Mouse (Mus musculus): ENCODE data around the gene Carm1. TPM values are rescaled to one million over a fixed set of nuclear protein-coding genes. Genes with fewer than 3 reads are reported as not detected.
A peak's percentile ranks its signal among the peaks of the same experiment; 100 is the strongest.

Gene Carm1
- polyA plus RNA-seq, 1 experiment from 2014 or later, result 71.9 TPM

- DNase-seq (ENCODE audit: low spot score), result peak; percentile 100
- no peaks in the 10 kb centered on the region for H3K27me3 ChIP-seq (ENCODE audit: insufficient read depth, poor library complexity, severe bottlenecking)
- WGBS, result under 1% methylated on average over 67 of the region's 67 CpGs
- H3K9me3 ChIP-seq, result no peaks in the 10 kb centered on the region
- H3K4me3 ChIP-seq, result peak overlapping the region; percentile 88
- peaks cover 15% of the 10 kb centered on the region for H3K36me3 ChIP-seq
- H3K4me1 ChIP-seq (replicated peaks), result peaks cover 31% of the 10 kb centered on the region
- H3K27ac ChIP-seq, result peak overlapping the region; percentile 99
Observed at GRCm38 (mm10) chr9:21545916-21546788, 542 bp upstream of the Carm1 start.

DNA sequence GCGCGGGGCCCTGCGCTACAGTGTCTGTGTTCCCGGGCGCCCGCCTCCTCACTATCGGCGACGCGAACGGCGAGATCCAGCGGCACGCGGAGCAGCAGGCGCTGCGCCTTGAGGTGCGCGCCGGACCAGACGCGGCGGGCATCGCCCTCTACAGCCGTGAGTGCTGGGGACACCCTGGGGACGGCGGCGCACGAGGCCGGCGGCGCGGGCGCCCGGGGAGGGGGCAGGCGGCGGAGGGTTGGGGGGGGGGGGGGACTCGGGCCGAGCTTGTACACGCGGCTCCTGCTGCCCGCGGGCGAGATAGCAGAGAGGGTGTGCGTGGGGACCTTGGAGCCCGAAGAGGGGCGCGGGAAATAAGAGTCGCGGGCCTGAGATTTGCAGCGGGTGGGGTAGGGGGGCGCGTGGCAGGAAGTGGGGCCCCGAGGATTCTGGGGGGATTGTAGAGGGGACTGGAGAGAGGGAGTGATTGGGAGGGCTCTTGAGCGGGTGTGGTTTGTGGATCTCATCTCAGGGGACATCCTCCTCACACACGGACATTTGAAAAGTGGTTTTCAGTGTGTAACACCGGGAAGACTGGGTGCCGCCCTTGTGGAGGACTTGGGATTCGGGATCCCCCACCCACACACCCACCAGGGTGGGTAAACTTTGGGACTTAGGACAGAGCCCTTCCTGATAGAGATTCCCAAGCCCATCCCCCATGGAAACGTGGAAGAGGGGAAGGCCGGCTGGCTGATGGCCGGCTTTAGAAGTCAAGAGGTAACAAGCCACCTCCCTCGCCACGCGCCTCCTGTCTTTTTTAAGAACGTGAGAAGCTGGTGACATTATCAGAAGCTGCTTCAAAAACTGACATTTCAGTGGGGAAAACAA lies 614 bp downstream of the Carm1 start:
- peak; percentile 61 for DNase-seq (ENCODE audit: low spot score)
- Histone ChIP-seq H3K4me3 (peak overlapping the region; percentile 88), H3K9me3 (no peaks in the 10 kb centered on the region), H3K27ac (peak overlapping the region; percentile 99), H3K27me3 (ENCODE audit: insufficient read depth, poor library complexity, severe bottlenecking) (no peaks in the 10 kb centered on the region), H3K36me3 (peaks cover 25% of the 10 kb centered on the region), H3K4me1 (replicated peaks) (peaks cover 31% of the 10 kb centered on the region)
- WGBS, result under 1% methylated on average over 64 of the region's 66 CpGs

GRCm38 (mm10) chr9:21551049-21551448 lies 4.4 kb downstream of the Carm1 start:
- DNase-seq (ENCODE audit: low spot score), result no peak

DNA sequence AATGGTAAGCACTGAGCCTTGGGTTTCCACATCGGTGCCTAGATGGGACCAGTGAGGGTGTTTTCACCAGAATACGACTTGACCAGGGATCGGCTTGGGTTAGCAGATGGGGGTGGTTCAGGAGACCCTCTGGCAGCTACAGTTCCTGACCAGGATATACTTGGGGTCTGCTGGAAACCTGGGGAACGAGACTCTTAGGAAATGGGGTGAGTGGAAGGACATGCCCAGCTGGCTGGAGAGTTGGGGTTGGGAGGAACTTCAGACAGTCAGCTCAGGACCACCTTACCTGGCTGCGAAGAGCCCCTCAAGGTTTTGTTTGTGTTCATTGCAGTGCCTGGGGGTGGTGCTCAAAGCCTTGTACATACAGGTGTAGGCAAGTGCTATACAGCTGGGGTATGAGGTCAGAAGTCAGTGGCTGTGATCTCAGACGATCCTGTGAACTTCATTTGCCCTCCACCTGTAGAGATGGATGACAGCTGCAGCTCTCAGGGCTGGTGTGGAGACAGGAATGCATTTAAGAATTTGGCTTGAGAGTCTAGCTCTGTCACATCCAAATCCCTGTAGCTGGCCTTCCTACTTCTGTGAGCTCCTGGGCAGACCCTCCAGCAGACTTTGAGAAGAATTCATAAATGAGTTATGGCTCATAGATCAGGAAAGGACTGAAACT lies 7.0 kb downstream of the Carm1 start:
- H3K27ac ChIP-seq, result no peak overlapping the region
- H3K36me3 ChIP-seq, result peaks cover 78% of the 10 kb centered on the region
- WGBS, result 92% methylated on average over 6 of the region's 6 CpGs
- H3K4me3 ChIP-seq, result no peak overlapping the region
- no peaks in the 10 kb centered on the region for H3K27me3 ChIP-seq (ENCODE audit: insufficient read depth, poor library complexity, severe bottlenecking)
- H3K4me1 ChIP-seq (replicated peaks), result peaks cover 15% of the 10 kb centered on the region
- no peaks in the 10 kb centered on the region for H3K9me3 ChIP-seq
- DNase-seq (ENCODE audit: low spot score), result no peak

More at GRCm38 (mm10) chr9:21551049-21551448, 4.4 kb downstream of the Carm1 start:
- no peaks in the 10 kb centered on the region for H3K27me3 ChIP-seq (ENCODE audit: insufficient read depth, poor library complexity, severe bottlenecking)
- no peak overlapping the region for H3K4me3 ChIP-seq
- peaks cover 16% of the 10 kb centered on the region for H3K4me1 ChIP-seq (replicated peaks)
- H3K27ac ChIP-seq, result no peak overlapping the region
- H3K36me3 ChIP-seq, result peaks cover 54% of the 10 kb centered on the region
- H3K9me3 ChIP-seq, result no peaks in the 10 kb centered on the region
- 95% methylated on average over 2 of the region's 2 CpGs for WGBS

- WGBS, result 91% methylated on average over 6 of the region's 6 CpGs
- H3K9me3 ChIP-seq, result no peaks in the 10 kb centered on the region
- peaks cover 83% of the 10 kb centered on the region for H3K36me3 ChIP-seq
- H3K27me3 ChIP-seq (ENCODE audit: insufficient read depth, poor library complexity, severe bottlenecking), result no peaks in the 10 kb centered on the region
- H3K27ac ChIP-seq, result no peak overlapping the region
- no peak for DNase-seq (ENCODE audit: low spot score)
- no peak overlapping the region for H3K4me3 ChIP-seq
- peaks cover 10% of the 10 kb centered on the region; the same call in 1 of the 2 replicates for H3K4me1 ChIP-seq (replicated peaks)
Observed at GRCm38 (mm10) chr9:21555198-21555742, 8.6 kb downstream of the Carm1 start.

GRCm38 (mm10) chr9:21556996-21557395 lies 10.3 kb downstream of the Carm1 start:
- H3K4me3 ChIP-seq, result no peak overlapping the region
- no peak for DNase-seq (ENCODE audit: low spot score)
- H3K36me3 ChIP-seq, result peaks cover 85% of the 10 kb centered on the region
- 94% methylated on average over 2 of the region's 2 CpGs for WGBS
- H3K27me3 ChIP-seq (ENCODE audit: insufficient read depth, poor library complexity, severe bottlenecking), result no peaks in the 10 kb centered on the region
- no peaks in the 10 kb centered on the region for H3K9me3 ChIP-seq
- H3K4me1 ChIP-seq (replicated peaks), result peaks cover 10% of the 10 kb centered on the region; the same call in 1 of the 2 replicates
- H3K27ac ChIP-seq, result no peak overlapping the region

DNA sequence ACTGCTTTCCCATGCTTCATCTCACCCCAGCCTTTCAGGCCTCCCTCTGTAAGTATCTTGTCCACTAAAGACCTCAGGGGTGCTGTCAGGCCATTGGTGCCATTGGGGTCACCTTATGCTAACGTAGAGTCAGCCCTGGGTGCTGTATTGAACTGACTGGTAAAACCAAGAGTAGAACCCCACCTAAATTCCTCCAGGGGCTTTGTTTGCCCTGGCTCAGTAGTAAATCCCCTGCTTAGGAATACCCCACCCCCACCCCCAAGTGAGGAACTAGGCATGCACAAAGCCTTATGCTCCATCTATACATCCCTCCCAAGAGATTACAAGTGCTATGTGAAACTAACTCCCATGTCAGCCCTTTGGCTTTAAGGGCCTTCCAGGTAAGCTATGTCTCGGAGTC lies 10.9 kb downstream of the Carm1 start:
- Histone ChIP-seq H3K9me3 (no peaks in the 10 kb centered on the region), H3K36me3 (peaks cover 85% of the 10 kb centered on the region), H3K27ac (no peak overlapping the region), H3K4me1 (replicated peaks) (peaks cover 10% of the 10 kb centered on the region; the same call in 1 of the 2 replicates), H3K27me3 (ENCODE audit: insufficient read depth, poor library complexity, severe bottlenecking) (no peaks in the 10 kb centered on the region), H3K4me3 (no peak overlapping the region)
- no peak for DNase-seq (ENCODE audit: low spot score)
- WGBS, result 95% methylated on average over 2 of the region's 2 CpGs

DNA sequence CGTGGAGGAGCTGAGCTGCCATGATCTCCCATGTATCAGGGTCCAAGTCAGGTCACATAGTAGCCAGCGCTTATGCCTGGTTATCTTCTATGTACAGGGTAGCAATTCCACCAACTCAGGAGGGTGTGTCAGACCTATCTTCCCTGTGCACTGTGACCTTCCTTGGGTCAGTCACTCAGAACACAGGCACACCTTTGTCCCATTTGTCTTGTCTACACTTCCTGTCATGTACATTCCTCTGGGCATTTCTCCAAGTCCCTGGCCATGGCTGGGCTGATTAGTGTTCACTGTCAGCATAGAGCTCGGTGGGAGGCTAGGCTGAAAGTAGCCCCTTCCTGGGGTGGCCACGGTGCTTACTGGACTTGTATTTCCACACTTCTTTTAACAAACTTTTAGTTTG lies 11.7 kb downstream of the Carm1 start:
- H3K27me3 ChIP-seq (ENCODE audit: insufficient read depth, poor library complexity, severe bottlenecking), result no peaks in the 10 kb centered on the region
- H3K27ac ChIP-seq, result no peak overlapping the region
- peaks cover 87% of the 10 kb centered on the region for H3K36me3 ChIP-seq
- WGBS, result 92% methylated on average over 4 of the region's 4 CpGs
- H3K4me1 ChIP-seq (replicated peaks), result peaks cover 10% of the 10 kb centered on the region; the same call in 1 of the 2 replicates
- no peaks in the 10 kb centered on the region for H3K9me3 ChIP-seq
- DNase-seq (ENCODE audit: low spot score), result no peak
- H3K4me3 ChIP-seq, result no peak overlapping the region

GRCm38 (mm10) chr9:21559151-21559550 lies 12.5 kb downstream of the Carm1 start:
- Histone ChIP-seq H3K36me3 (peaks cover 79% of the 10 kb centered on the region), H3K4me1 (replicated peaks) (peaks cover 10% of the 10 kb centered on the region; the same call in 1 of the 2 replicates), H3K9me3 (no peaks in the 10 kb centered on the region), H3K27me3 (ENCODE audit: insufficient read depth, poor library complexity, severe bottlenecking) (no peaks in the 10 kb centered on the region), H3K4me3 (no peak overlapping the region), H3K27ac (no peak overlapping the region)
- no peak for DNase-seq (ENCODE audit: low spot score)
- 95% methylated on average over 3 of the region's 3 CpGs for WGBS

DNA sequence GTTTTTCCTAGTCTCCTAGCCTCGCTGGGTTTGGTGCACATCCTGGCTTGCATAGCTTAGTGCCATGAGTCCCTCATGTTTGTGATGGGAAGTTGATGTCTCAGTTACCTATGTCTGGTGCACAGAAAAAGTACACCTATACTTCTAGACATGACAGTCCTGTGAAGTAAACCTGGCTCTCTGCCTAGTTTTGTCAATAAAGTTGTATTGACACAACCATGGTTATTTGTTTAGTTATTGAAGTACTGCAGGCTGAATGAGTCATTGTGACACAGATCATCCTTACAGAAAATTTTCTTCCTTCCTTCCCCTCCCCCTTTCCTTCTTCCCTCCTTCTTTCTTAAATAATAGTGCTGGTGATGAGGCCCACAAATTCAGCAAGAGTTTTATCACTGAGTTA lies 17.7 kb downstream of the Carm1 start:
- DNase-seq (ENCODE audit: low spot score), result no peak
- H3K27me3 ChIP-seq (ENCODE audit: insufficient read depth, poor library complexity, severe bottlenecking), result no peaks in the 10 kb centered on the region
- H3K27ac ChIP-seq, result no peak overlapping the region
- WGBS, result 90% methylated on average over 1 of the region's 1 CpGs
- peaks cover 48% of the 10 kb centered on the region for H3K36me3 ChIP-seq
- no peak overlapping the region for H3K4me3 ChIP-seq
- no peaks in the 10 kb centered on the region for H3K9me3 ChIP-seq
- H3K4me1 ChIP-seq (replicated peaks), result no peaks in the 10 kb centered on the region

DNA sequence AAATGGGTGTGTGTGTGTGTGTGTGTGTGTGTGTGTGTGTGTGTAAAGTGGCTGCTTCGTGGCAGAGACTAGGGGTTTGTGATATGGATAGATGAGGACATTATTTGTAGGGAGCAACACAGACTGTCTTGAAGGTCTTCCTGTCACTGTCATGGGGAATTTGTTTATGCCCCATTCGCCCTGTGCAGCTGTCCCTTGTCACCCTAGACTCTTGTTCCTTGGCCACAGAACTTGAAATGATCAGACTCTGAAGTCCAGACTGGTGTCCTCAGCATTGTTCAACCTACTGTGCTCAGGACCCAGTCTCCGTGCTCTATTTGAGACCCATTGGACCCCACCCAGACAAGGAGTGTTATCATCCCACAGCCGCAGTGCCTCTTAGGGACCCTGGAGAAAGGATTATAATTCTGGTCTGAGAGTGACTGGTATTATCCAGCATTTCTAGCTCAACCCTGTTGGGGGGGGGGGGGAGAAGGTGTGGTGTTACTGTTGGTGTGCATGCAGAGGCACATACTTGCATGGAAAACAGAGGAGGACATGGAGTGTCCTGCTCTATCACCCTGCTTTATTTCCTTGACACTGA lies 18.4 kb downstream of the Carm1 start:
- Histone ChIP-seq H3K4me3 (no peak overlapping the region), H3K36me3 (peaks cover 51% of the 10 kb centered on the region), H3K27me3 (ENCODE audit: insufficient read depth, poor library complexity, severe bottlenecking) (no peaks in the 10 kb centered on the region), H3K27ac (no peak overlapping the region), H3K9me3 (no peaks in the 10 kb centered on the region), H3K4me1 (replicated peaks) (no peaks in the 10 kb centered on the region)
- 89% methylated on average over 4 of the region's 4 CpGs for WGBS
- DNase-seq (ENCODE audit: low spot score), result no peak

DNA sequence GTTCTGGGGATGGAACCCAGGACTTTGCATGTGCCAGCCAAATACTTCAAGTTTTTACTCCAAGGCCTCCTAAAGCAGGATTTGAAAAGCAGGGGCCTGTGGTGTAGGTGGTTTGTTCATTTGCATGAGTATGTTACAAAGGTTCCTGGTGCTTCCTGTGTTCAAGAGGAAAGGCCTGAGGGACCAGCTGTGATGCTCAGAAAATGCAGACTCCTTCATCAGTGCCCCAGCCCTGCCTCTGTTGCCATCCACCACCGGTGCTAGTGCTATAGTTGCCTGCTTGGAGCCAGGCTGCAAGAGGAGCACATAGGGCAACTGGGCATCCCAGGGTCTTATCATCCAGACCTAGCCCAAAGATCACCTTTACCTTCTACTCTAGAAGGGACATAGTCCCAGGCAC lies 19.8 kb downstream of the Carm1 start:
- Histone ChIP-seq H3K27ac (no peak overlapping the region), H3K9me3 (no peaks in the 10 kb centered on the region), H3K36me3 (peaks cover 52% of the 10 kb centered on the region), H3K4me1 (replicated peaks) (no peaks in the 10 kb centered on the region), H3K27me3 (ENCODE audit: insufficient read depth, poor library complexity, severe bottlenecking) (no peaks in the 10 kb centered on the region), H3K4me3 (no peak overlapping the region)
- no peak for DNase-seq (ENCODE audit: low spot score)
- WGBS, result 79% methylated on average over 1 of the region's 1 CpGs
